Mouse (Mus musculus): ENCODE results near the gene Pp2d1. TPM values are rescaled to one million over a fixed set of nuclear protein-coding genes. Genes with fewer than 3 reads are reported as not detected.
"Not testable (repeated sequence)": the region's sequence is repeated elsewhere in the genome, so short reads cannot be mapped to it uniquely, and the experiment has no call there.

The Pp2d1 gene
- 0.32 and 0.33 TPM in 2 replicates for polyA plus RNA-seq (2014; fragmentation: Nextera tagmentation; extraction: Ambion mirVana)

GRCm38 (mm10) chr17:53539351-53539750, at the start of gene Pp2d1:
Gene Pp2d1, minus strand, starts transcription at chr17:53539451.
- H3K9me3 ChIP-seq (replicated peaks; ENCODE audit: control insufficient read depth, low read length), result not testable (repeated sequence)

GRCm38 (mm10) chr17:53588097-53588855, 49.0 kb upstream of the Pp2d1 start:
- 76% methylated on average over 9 of the region's 9 CpGs for WGBS (ENCODE audit: insufficient replicate concordance)
- Histone ChIP-seq H3K4me1 (ENCODE audit: control insufficient read depth, insufficient read depth, low read length) (peaks cover 33% of the 10 kb centered on the region), H3K36me3 (ENCODE audit: control insufficient read depth, insufficient read depth, low read length) (no peaks in the 10 kb centered on the region), H3K9ac (ENCODE audit: low read depth, low read length) (peak overlapping the region; percentile 43), H3K9me3 (replicated peaks; ENCODE audit: control insufficient read depth, low read length) (no peaks in the 10 kb centered on the region), H3K27me3 (ENCODE audit: control insufficient read depth, insufficient read depth, low read length) (no peaks in the 10 kb centered on the region), H3K4me3 (ENCODE audit: low read depth, low read length) (no peak overlapping the region), H3K4me2 (no peak overlapping the region; the same call in 1 of the 2 replicates), H3K27ac (ENCODE audit: low read depth, low read length) (peak overlapping the region; percentile 90)
- no peak for ATAC-seq (replicated peaks; ENCODE audit: insufficient number of reproducible peaks, low FRiP score, low TSS enrichment)

More at GRCm38 (mm10) chr17:53539351-53539750, at the start of gene Pp2d1:
- not testable (repeated sequence) for ATAC-seq (replicated peaks; ENCODE audit: insufficient number of reproducible peaks, low FRiP score, low TSS enrichment); H3K4me3 ChIP-seq (ENCODE audit: low read depth, low read length); H3K4me2 ChIP-seq; H3K36me3 ChIP-seq (ENCODE audit: control insufficient read depth, insufficient read depth, low read length); H3K4me1 ChIP-seq (ENCODE audit: control insufficient read depth, insufficient read depth, low read length); H3K9ac ChIP-seq (ENCODE audit: low read depth, low read length); H3K27ac ChIP-seq (ENCODE audit: low read depth, low read length); H3K27me3 ChIP-seq (ENCODE audit: control insufficient read depth, insufficient read depth, low read length)
- WGBS (ENCODE audit: insufficient replicate concordance), result 81% methylated on average over 2 of the region's 2 CpGs

- Histone ChIP-seq H3K4me3 (ENCODE audit: low read depth, low read length) (no peak overlapping the region), H3K36me3 (ENCODE audit: control insufficient read depth, insufficient read depth, low read length) (no peaks in the 10 kb centered on the region), H3K27me3 (ENCODE audit: control insufficient read depth, insufficient read depth, low read length) (no peaks in the 10 kb centered on the region), H3K4me1 (ENCODE audit: control insufficient read depth, insufficient read depth, low read length) (peaks cover 39% of the 10 kb centered on the region), H3K4me2 (peak overlapping the region; percentile 51), H3K9ac (ENCODE audit: low read depth, low read length) (peak overlapping the region; percentile 43), H3K27ac (ENCODE audit: low read depth, low read length) (peak overlapping the region; percentile 90), H3K9me3 (replicated peaks; ENCODE audit: control insufficient read depth, low read length) (no peaks in the 10 kb centered on the region)
- ATAC-seq (replicated peaks; ENCODE audit: insufficient number of reproducible peaks, low FRiP score, low TSS enrichment), result peak; percentile 77
- 32% methylated on average over 14 of the region's 14 CpGs for WGBS (ENCODE audit: insufficient replicate concordance)
These were observed 48.0 kb upstream of the Pp2d1 start for GRCm38 (mm10) chr17:53587074-53587851.

- 73% methylated on average over 11 of the region's 11 CpGs for WGBS (ENCODE audit: insufficient replicate concordance)
- Histone ChIP-seq H3K4me1 (ENCODE audit: control insufficient read depth, insufficient read depth, low read length) (peaks cover 48% of the 10 kb centered on the region), H3K27ac (ENCODE audit: low read depth, low read length) (no peak overlapping the region), H3K4me3 (ENCODE audit: low read depth, low read length) (no peak overlapping the region), H3K27me3 (ENCODE audit: control insufficient read depth, insufficient read depth, low read length) (no peaks in the 10 kb centered on the region), H3K9me3 (replicated peaks; ENCODE audit: control insufficient read depth, low read length) (no peaks in the 10 kb centered on the region), H3K9ac (ENCODE audit: low read depth, low read length) (no peak overlapping the region), H3K36me3 (ENCODE audit: control insufficient read depth, insufficient read depth, low read length) (no peaks in the 10 kb centered on the region), H3K4me2 (no peak overlapping the region)
- ATAC-seq (replicated peaks; ENCODE audit: insufficient number of reproducible peaks, low FRiP score, low TSS enrichment), result no peak
These were observed 44.8 kb upstream of the Pp2d1 start for GRCm38 (mm10) chr17:53583846-53584579.

- H3K9ac ChIP-seq (ENCODE audit: low read depth, low read length), result no peak overlapping the region
- no peak overlapping the region for H3K4me2 ChIP-seq
- peaks cover 48% of the 10 kb centered on the region for H3K4me1 ChIP-seq (ENCODE audit: control insufficient read depth, insufficient read depth, low read length)
- H3K36me3 ChIP-seq (ENCODE audit: control insufficient read depth, insufficient read depth, low read length), result no peaks in the 10 kb centered on the region
- ATAC-seq (replicated peaks; ENCODE audit: insufficient number of reproducible peaks, low FRiP score, low TSS enrichment), result no peak
- H3K9me3 ChIP-seq (replicated peaks; ENCODE audit: control insufficient read depth, low read length), result no peaks in the 10 kb centered on the region
- H3K27ac ChIP-seq (ENCODE audit: low read depth, low read length), result no peak overlapping the region
- 89% methylated on average over 7 of the region's 7 CpGs for WGBS (ENCODE audit: insufficient replicate concordance)
- H3K27me3 ChIP-seq (ENCODE audit: control insufficient read depth, insufficient read depth, low read length), result no peaks in the 10 kb centered on the region
- H3K4me3 ChIP-seq (ENCODE audit: low read depth, low read length), result no peak overlapping the region
These were observed 43.6 kb upstream of the Pp2d1 start for GRCm38 (mm10) chr17:53582805-53583204.

- no peak for ATAC-seq (replicated peaks; ENCODE audit: insufficient number of reproducible peaks, low FRiP score, low TSS enrichment)
- Histone ChIP-seq H3K9me3 (replicated peaks; ENCODE audit: control insufficient read depth, low read length) (no peaks in the 10 kb centered on the region), H3K4me2 (no peak overlapping the region), H3K4me1 (ENCODE audit: control insufficient read depth, insufficient read depth, low read length) (peaks cover 45% of the 10 kb centered on the region), H3K36me3 (ENCODE audit: control insufficient read depth, insufficient read depth, low read length) (no peaks in the 10 kb centered on the region), H3K4me3 (ENCODE audit: low read depth, low read length) (no peak overlapping the region), H3K27me3 (ENCODE audit: control insufficient read depth, insufficient read depth, low read length) (no peaks in the 10 kb centered on the region), H3K9ac (ENCODE audit: low read depth, low read length) (no peak overlapping the region), H3K27ac (ENCODE audit: low read depth, low read length) (no peak overlapping the region)
- WGBS (ENCODE audit: insufficient replicate concordance), result 48% methylated on average over 4 of the region's 4 CpGs
These were observed 42.9 kb upstream of the Pp2d1 start for GRCm38 (mm10) chr17:53582026-53582585.

- no peak for ATAC-seq (replicated peaks; ENCODE audit: insufficient number of reproducible peaks, low FRiP score, low TSS enrichment)
- 60% methylated on average over 3 of the region's 3 CpGs for WGBS (ENCODE audit: insufficient replicate concordance)
- no peak overlapping the region for H3K27ac ChIP-seq (ENCODE audit: low read depth, low read length)
These were observed 41.0 kb upstream of the Pp2d1 start for GRCm38 (mm10) chr17:53580237-53580636.

GRCm38 (mm10) chr17:53579612-53580011, 40.4 kb upstream of the Pp2d1 start:
- H3K27me3 ChIP-seq (ENCODE audit: control insufficient read depth, insufficient read depth, low read length), result no peaks in the 10 kb centered on the region
- H3K9me3 ChIP-seq (replicated peaks; ENCODE audit: control insufficient read depth, low read length), result no peaks in the 10 kb centered on the region
- H3K9ac ChIP-seq (ENCODE audit: low read depth, low read length), result no peak overlapping the region
- H3K36me3 ChIP-seq (ENCODE audit: control insufficient read depth, insufficient read depth, low read length), result no peaks in the 10 kb centered on the region
- no peak for ATAC-seq (replicated peaks; ENCODE audit: insufficient number of reproducible peaks, low FRiP score, low TSS enrichment)
- WGBS (ENCODE audit: insufficient replicate concordance), result 54% methylated on average over 4 of the region's 4 CpGs
- no peak overlapping the region for H3K4me2 ChIP-seq
- H3K4me3 ChIP-seq (ENCODE audit: low read depth, low read length), result no peak overlapping the region
- H3K4me1 ChIP-seq (ENCODE audit: control insufficient read depth, insufficient read depth, low read length), result peaks cover 33% of the 10 kb centered on the region
- H3K27ac ChIP-seq (ENCODE audit: low read depth, low read length), result peak overlapping the region; percentile 60

More at GRCm38 (mm10) chr17:53580237-53580636, 41.0 kb upstream of the Pp2d1 start:
- H3K27me3 ChIP-seq (ENCODE audit: control insufficient read depth, insufficient read depth, low read length), result no peaks in the 10 kb centered on the region
- no peaks in the 10 kb centered on the region for H3K9me3 ChIP-seq (replicated peaks; ENCODE audit: control insufficient read depth, low read length)
- H3K36me3 ChIP-seq (ENCODE audit: control insufficient read depth, insufficient read depth, low read length), result no peaks in the 10 kb centered on the region
- H3K4me2 ChIP-seq, result no peak overlapping the region
- H3K9ac ChIP-seq (ENCODE audit: low read depth, low read length), result no peak overlapping the region
- peaks cover 33% of the 10 kb centered on the region for H3K4me1 ChIP-seq (ENCODE audit: control insufficient read depth, insufficient read depth, low read length)
- no peak overlapping the region for H3K4me3 ChIP-seq (ENCODE audit: low read depth, low read length)
